Mouse (Mus musculus) hematopoietic stem cell, adult 5-6 weeks (primary cell): ENCODE data around the gene Perm1. TPM values are rescaled to one million over a fixed set of nuclear protein-coding genes. Genes with fewer than 3 reads are reported as not detected.

Experiments used
- total RNA-seq: library from RNA; stranded (forward); fragments of 172-1452, 232-1000 nt; gene quantifications from 2 replicates; pipeline ENCODE4 v1.2.3, GENCODE M21; 2017

Gene Perm1
- total RNA-seq, 1 experiment from 2014 or later = not detected

Other genes starting within 250 kb of the Perm1 start
- gene B3galt6, start 223.2 kb upstream of the Perm1 start, total RNA-seq = 8.6 and 11.8 TPM in 2 replicates
- gene Sdf4, start 223.0 kb upstream of the Perm1 start, total RNA-seq = 151 and 176 TPM in 2 replicates
- 2.3 and 6.6 TPM in 2 replicates for gene Tnfrsf4, start 202.0 kb upstream of the Perm1 start, total RNA-seq
- 14.5 and 33.5 TPM in 2 replicates for gene Tnfrsf18, start 189.7 kb upstream of the Perm1 start, total RNA-seq
- gene Ttll10, start 156.5 kb upstream of the Perm1 start, total RNA-seq = 1.3 TPM in 1 of 2 replicates, not detected in the other
- gene 9430015G10Rik, start 105.9 kb upstream of the Perm1 start, total RNA-seq = 35.2 and 42.8 TPM in 2 replicates
- gene Rnf223, start 85.4 kb upstream of the Perm1 start, total RNA-seq = not detected in 2 replicates
- 2.1 and 5.2 TPM in 2 replicates for gene Agrn, start 18.4 kb upstream of the Perm1 start, total RNA-seq
- gene Isg15, start 15.1 kb upstream of the Perm1 start, total RNA-seq = 4.3 and 6.7 TPM in 2 replicates
- 1.9 and 2.6 TPM in 2 replicates for gene AW011738, start 12.6 kb upstream of the Perm1 start, total RNA-seq
- gene Plekhn1, start 19.0 kb downstream of the Perm1 start, total RNA-seq = 19.0 and 29.3 TPM in 2 replicates
- 125 and 131 TPM in 2 replicates for gene Noc2l, start 20.1 kb downstream of the Perm1 start, total RNA-seq
- gene Samd11, start 39.8 kb downstream of the Perm1 start, total RNA-seq = 0.30 and 0.63 TPM in 2 replicates
- gene Vmn2r-ps159, start 115.2 kb downstream of the Perm1 start, total RNA-seq = not detected in 2 replicates